Mouse (Mus musculus): Measurements from ENCODE around the gene Tmco5.

Gene Tmco5

DNA sequence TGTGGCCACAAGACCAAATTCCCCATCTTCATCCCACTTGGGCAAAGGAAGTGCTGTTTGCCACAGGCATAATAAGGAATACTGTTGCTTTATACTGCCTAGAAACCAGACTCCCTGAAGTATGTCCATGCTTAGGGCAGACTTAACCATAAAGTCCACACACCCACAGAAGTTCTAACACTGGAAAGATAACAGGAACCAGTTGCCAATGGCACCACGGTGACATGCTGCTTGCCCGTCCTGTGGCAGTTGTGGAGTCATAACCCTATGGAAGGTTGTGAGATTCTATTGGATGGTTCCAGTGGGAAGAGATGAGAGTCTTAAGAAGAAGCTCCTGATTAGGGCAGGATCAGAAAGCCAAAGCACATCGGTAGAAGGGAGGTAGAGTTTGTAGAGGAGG is at the start of gene Tmco5:
TSS of gene Tmco5 (plus strand) at position 301 of the 400 bp plus-strand sequence.
- no peak for DNase-seq (ENCODE audit: low spot score)

DNA sequence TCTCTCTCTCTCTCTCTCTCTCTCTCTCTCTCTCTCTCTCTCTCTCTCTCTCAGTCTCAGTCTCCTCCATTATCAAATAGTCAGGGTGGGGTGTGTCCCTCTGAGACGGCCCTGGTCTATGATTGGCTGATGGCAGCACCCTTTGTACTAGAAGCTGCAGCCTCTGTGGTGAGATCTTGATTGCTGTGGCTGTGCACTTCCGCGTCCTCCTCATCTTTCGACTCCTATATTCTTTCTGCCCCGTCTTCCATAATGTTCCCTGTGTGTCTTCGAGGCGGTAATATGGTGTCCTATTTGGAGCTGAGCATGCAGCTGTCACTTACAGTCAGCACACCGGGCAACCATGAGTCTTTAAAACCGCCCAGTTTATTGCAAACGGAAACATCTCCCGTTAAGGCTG is 46.6 kb upstream of the Tmco5 start:
- DNase-seq (ENCODE audit: low spot score): no peak

DNA sequence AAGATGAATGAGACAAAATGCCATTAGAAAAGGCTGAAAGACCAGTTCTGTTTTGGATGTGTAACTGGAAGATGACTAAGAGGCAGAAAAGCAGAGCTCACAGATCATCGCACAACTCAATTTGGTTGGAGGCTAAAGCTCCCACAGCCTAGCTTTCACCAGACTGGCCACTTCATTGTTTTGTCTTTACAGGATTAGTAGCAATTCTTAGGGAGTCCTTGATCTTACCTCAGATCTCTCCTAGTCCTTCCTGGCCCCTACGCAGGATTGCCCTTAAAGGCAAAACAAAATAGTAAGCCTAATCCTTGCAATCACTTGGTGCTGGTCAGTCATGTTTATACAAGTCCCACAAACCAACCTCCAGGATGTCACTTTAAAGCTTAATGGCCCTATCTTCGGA is 40.7 kb upstream of the Tmco5 start:
- DNase-seq (ENCODE audit: low spot score): no peak

DNA sequence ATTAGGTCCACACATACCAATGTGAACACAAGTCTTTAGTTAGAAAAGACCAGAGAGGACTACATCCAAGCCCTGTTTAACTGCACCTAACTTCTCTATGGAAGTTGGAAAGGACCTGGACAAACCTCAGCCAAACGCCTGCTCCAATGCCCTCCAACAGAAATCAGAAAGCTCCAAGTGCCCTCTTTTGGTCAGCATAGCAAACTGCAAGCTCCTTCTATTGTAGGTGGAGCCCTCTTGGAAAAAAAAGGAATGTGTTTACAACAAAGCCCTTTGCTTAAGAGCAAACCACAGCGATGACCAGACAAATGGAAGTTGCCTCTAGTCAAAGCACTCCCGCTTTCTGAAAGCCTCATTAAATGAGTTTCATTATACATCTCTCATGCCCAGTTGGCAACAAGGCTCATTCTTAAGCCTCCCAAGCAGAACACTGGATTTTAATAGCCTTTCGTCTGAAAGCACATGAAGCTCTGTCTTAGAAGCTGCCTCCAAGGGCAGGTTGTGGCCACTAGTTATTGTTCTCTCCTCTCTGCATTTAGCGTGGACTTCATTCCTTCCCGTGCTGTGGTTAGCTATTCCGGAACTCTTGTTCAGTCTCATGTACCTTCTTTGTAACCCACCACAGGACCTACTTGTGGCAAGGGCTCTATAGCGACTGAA is 39.8 kb upstream of the Tmco5 start:
- no peak for DNase-seq (ENCODE audit: low spot score)

DNA sequence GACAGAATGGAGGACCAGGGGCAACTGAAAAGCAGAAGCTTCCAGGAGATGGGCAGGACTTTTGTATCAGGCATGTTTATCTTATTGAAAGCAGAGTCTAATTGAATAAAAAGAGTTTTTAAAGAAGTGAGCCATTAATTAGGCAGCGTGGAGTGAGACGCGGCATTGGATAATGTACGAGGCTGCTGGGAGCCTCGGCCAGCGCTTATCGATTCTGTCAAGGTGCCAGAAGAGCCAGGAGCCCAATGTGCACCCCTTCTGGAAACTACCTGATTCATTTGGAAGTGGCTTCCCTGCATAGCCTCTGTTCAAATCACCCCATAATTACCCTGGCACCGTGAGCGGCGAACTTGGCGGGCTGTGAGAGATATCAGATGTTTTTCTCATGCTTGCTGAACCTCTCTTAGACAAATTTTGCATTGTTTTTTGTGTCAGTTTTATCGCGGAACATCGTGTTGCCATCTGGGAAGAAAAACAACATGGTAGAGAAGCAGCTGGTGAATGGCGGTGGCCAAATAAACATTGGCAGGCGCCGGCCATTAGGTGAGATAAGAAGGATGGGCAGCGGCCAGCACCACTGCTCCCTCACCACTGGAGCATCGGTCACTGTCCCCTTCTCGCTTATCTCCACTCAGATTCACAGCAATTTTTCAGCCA is 28.4 kb upstream of the Tmco5 start:
- no peak for DNase-seq (ENCODE audit: low spot score)

DNA sequence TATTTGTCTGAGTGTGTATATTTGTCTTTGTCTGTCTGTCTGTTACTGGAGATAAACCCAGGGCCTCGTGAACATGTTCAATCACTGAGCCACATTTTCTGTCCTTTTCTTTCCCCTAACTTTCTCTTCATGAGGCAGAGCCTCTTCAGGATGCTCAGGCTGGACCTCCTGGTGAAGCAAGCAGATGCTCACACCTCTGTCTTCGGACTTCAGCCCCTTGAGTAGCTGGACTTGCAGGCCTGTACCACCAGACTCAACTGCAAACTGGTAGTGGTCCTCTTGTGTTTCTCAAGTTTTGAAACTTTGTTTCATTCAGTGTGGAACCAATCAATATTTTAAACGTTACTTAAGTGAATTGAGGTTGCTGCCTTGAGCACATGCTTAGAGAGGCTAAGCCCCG is 27.1 kb upstream of the Tmco5 start:
- DNase-seq (ENCODE audit: low spot score): no peak

DNA sequence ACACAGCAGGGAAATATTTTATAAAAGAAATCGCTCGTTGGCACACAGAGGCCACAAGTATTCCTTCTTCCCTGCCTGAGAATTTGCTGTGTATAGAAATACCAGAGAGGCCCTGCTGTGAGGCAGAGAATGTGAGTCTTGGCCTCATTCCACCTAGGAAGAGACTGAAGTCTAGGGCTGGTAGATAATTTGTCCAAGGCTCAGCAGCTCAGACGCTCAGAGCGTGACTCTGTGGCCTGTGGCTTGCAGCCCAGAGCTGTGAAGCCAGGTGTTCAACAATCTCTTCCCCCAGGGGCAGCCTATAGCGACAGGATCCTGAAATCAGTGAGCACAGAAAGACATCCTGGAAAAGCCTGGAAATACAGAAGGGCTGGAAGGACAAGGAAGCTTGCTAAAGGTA is 26.2 kb upstream of the Tmco5 start:
- DNase-seq (ENCODE audit: low spot score): no peak

DNA sequence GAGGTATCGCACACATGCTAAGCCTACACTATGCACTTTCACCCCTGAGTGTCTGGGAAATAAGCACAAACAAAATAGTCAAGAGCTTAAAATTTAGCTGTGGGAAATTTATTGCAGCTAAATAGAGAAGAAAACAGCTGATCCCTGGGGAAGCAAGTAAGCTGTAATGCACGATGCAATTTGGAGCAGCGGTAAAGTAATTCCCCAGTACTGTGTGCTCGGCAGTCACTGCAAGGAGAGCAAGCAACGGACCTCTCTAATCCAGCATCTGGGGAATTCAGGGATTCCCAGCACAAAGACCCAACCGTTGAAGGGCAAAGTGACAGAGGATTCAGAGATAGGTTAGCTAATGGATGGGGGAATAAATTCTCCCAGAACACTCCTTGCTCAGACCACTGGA is 19.8 kb upstream of the Tmco5 start:
- no peak for DNase-seq (ENCODE audit: low spot score)

DNA sequence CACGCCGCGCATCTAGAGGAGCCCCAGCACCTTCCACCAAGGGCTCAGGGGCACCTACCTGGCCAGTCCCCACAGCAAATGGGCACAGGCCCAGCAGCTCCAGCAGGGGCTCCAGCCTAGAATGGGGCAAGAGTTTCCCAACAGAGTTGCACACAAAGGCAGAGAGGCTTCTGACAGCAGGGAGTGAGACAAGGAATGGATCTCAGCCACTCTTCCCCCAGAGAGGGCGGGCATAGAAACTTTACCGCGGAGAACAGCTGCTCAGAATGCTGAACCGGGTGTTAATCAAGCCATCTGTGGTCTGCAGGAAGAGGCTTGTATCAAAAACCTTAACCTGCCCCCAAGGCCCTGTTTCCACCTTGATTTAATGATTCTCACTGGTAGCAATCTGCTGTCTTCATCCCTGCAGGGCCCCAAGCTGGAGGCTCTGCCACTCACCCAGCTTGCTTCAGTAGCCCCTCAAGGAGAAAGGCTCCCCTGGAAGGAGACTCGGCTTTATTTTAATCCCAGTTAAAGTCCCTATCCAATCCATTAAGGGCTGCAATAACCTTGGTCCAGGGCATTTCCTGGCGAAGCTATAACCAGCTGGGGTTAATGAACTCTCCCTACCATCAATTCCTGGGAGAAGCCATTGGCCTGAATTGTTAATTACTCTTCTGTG is 1.4 kb upstream of the Tmco5 start:
- no peak for DNase-seq (ENCODE audit: low spot score)

DNA sequence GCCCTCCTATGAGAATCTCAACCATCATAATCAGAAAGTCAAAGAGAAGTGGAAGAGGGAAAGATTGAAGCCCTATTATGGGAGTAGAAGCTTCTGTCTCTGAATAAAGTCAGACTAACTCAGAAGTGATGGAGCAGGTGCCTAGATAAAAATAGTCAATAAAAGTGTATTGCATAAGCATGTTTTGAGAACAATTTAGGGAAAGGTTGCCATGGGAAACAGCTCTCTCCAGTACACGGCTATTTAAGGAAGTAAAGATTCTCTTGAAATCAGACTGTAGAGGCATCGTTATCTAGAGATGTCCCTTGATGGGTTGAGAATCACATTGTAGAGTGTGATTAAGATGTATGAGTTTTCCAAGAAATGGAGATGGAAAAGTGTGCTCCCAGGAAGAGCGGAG is 1.2 kb downstream of the Tmco5 start:
- DNase-seq (ENCODE audit: low spot score): no peak

DNA sequence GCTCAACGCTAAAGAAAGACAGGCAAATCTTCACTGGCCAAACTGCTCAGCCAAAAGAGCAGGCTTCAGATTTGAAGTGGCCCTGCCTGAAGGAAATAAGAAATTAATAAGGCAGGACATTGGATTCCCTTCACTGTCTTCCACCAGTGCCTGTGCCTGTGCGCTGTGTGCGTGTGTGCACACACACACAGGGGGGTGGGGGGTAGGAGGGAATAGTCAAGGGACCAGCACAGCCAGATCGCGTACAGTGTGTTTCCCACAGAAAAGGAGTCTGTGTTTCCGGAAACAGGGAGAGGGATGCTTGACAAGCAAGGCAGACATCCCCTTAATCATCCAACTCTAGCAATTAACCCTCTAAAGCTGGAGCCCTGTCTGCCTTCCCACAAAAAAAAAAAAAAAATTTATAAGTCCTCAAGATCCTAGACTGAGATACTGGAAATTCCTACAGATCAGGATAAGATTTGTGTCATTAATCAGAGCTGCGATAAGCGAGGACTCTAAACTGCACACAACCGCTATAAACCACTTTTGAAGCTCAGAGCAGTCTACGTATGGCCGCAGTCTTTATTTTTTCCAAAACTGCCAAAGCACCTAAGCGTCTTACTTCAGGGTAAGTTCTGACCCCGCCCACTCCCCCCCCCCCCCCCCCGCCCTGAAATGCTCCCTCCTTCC is 15.0 kb downstream of the Tmco5 start:
- no peak for DNase-seq (ENCODE audit: low spot score)

DNA sequence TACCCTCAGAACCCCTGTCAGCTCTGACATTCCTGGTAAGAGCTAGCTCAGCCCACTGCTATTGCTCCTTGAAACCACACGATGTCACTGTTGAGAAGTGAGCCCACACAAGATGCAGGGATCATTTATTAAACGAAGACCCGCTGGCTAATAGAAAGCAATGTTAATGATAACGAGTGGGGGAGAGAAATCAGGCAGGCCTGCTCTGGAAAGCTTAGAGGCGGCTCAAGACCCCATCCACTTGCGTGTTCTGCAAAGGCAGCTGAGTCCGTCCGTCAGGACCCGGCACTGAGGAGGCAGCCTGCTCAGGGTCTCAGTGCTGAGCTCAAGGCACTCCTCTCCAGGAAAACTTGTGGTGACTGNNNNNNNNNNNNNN is 15.5 kb downstream of the Tmco5 start:
- no peak for DNase-seq (ENCODE audit: low spot score)

DNA sequence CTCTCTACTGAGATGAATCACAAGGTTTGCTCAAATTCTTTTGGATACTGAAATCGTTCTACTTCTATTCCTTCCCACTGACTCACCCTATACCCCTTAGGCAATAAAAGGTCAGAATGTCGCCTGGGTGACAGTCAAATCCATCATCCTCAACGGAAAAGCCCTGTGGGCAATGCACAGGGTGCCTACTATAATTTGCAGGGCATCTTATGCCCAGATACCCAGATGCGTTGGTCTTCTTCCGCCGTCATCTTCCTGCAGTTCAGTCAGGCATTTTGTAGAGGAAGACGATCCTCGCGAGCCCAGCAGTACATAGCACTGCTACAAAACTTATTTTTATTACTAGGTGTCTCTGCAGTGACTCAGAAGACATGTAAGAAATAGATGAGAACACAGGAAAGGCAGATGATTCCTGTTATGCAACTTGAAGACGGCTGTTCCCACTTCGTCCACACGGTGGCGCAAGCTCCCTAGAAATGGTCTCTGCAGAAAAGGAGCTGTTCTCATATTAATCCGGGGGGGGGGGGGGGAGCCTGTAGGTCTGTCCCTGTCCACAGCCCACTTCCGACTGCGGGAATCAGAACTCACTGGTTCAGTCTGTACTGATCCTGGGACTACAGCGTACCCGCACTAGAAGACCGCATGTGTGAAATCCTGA is 21.3 kb downstream of the Tmco5 start:
- DNase-seq (ENCODE audit: low spot score): peak; percentile 54

DNA sequence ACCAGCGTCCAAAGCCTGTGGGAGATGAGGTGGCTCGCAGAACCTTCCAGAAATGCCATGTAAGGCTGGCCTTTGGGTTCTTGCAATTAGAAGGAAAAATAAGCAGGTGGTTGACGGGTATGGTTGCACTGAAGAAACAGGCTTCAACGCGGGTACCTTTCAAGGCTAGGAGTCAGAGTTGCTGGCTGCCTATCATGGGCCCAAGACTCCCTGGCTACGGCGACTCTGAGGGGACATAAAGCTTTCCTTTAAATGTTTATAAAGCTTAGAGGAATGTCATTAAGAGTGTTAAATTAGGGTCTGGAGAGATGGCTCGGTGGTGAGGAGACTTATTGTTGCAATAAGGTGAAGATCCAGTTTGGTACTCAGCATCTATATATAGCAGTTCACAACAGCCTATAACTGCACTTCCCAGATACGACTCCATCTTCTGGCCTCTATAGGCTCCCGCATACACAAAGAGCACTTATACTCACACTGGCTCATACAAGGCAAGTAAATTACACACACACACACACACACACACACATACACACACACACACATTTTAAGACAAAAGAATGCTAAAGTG is 21.9 kb downstream of the Tmco5 start:
- no peak for DNase-seq (ENCODE audit: low spot score)

DNA sequence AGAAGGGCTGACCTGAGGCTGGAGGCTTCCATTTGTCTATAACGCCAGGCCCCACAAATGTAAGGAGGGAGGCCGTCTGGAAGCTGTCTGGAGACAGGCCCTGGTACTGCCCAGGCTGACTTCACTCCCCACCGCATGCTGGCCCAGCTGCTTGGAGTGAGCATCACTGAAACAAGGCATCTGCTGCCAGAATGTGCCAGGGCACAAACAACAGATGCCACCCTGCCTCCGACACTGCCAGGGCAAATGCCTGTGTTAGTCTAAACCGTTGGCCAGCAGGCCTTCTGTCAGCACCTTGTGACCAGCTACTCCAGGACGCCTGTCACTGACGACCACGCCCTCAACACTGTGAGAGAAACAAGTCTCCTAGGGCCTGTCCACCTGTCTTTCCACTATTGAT is 29.8 kb downstream of the Tmco5 start:
- no peak for DNase-seq (ENCODE audit: low spot score)

DNA sequence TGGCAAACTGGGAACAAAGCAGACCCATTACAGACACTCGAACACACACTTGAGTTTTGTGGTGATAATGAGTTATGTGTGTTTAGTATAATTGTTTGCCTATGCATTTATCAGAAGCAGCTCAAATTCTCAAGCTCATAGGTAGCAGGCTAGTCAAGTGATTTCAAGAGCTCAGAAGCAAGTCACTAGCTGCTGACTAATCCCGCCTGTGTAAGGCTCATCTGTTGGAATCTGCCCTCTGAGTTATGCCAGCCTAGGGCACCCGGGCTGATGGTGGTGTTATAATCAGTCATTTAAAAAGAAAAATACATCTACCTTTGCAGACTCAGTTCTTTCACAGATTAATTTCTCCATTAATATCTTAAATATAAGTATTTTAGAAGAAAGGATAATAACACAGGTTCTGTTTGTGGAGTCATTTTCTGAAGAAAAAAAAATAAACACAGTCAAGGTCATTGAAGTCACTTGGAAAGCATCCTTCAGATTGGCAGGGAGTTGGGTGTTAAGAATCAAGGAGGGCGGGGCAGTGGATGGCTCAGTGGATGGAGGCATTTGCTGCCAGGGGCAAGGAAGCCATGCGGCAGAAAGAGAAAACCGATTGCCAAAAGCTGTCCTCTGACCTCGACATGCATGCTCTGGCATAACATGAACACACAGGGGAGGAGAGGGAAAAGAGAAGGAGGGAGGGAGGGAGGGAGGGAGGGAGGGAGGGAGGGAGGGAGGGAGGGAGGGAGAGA is 34.0 kb downstream of the Tmco5 start:
- DNase-seq (ENCODE audit: low spot score): no peak

DNA sequence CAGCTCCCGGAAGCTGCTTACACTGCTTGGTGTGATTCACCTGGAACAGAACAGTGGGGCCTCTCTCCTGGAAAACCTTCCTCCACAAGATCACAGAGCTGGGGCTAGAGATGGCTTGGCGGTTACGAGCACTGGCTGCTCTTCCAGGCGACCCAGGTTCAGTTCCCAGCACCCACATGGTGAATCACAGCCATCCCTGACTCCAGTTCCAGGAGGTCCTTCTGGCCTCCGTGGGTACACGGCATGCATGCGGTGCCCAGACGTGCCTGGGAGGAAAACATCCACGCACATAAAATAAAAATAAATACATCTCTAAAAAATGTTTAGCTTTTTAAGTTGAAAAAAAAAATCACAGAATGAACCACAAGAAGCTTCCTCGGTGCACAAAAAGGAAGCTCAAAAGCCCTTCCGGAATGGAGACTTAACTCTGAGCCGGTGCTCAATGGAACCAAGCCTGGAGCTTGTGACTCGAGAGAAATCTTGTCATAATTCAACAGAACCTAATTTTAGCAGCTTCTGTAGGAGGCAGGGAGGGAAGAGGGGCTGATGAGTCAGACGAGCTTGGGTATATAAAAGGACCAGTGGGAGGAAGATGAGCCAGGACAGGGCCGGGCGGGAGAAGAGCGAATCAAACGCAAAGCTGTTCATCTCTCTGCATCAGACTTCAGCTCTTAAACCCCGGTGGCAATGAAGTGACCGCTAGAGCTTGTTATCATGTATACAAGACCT is 35.4 kb downstream of the Tmco5 start:
- no peak for DNase-seq (ENCODE audit: low spot score)

DNA sequence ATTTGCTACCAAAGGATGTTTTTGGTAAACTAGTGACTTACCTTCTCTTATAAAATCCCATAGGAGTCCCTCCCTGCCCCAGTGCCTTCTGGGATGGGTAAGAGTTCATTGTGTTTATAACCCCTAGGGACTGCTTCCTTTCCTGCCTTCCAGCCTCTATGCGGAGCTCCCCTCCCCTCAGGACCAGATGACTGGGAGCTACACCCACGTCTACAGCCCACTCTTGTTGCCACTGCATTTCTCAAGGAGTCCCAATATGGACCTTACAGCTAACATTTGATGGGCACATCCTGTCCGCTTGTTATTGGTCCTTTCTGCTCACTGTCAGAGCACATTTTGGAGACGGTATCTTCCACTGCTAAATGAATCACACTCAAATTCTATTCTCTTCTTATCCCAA is 36.1 kb downstream of the Tmco5 start:
- DNase-seq (ENCODE audit: low spot score): no peak

DNA sequence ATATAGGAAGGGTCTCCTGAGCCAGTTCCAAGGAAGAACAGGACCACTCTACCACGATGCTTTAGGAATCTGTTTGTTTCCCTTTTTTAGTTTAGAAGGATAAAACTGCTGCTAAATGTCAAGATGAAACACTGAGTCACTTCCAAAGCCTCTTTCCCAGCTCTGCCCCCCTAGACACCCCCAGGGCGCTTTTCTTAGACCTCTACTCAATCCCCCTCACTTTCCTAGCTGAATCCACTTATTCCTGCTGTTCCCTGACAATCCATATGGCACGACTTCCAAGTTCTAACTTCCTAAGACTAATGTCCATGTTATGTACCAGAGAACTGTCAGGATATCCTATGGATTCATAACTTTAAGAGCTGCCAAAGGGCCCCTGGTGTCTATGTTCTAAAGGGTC is 40.1 kb downstream of the Tmco5 start:
- DNase-seq (ENCODE audit: low spot score): no peak

DNA sequence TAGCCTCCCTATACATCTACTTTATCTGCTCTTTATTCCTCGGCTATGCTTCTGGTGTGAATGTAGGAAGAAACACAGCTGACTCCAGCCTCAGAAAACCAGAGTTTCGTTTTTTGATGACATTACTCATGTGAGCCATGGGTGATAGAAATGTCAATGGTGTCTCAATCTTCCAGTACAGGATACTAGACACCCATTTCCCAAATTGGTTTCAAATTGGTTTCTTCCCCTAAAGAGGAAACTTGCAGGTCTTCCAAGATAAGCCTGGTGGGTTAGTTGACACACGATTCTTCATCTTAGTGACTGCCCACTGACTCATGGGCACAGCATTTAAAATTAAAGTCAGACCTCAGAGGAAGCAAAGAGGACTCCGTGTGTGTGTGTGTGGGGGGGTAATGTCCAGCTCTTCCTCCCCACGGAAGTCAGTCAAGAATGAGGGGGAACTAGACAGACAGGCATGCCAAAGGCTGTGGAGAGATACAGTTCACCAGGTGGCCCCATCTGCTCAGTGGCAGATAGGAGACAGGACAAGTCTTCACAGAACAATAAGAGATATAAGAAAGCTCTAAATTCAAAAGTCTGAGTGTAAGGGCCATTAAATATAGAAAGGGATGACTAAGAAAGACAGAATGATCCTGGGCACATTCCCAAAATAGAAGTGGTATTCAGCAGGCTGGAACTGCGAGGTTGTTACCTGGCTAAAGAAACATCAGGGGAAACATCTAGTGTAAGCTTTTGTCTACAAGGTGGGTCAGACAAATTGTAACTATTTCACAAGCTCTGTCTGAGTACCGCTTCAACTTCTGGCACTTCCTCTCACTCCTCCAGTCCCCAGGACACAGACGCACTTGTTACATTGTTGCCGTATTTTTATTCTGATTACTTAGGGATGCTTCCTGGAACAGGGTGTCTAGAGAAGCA is 44.3 kb downstream of the Tmco5 start:
- no peak for DNase-seq (ENCODE audit: low spot score)
